Mouse (Mus musculus) cerebellum, adult 11 months (tissue): ENCODE data around the gene Gns.
"Not testable (repeated sequence)": the region's sequence is repeated elsewhere in the genome, so short reads cannot be mapped to it uniquely, and the experiment has no call there.

ENCODE experiments used
- DNase-seq: peaks from one replicate; pipeline ENCODE4 v3.0.0; 2022

Gene Gns

DNA sequence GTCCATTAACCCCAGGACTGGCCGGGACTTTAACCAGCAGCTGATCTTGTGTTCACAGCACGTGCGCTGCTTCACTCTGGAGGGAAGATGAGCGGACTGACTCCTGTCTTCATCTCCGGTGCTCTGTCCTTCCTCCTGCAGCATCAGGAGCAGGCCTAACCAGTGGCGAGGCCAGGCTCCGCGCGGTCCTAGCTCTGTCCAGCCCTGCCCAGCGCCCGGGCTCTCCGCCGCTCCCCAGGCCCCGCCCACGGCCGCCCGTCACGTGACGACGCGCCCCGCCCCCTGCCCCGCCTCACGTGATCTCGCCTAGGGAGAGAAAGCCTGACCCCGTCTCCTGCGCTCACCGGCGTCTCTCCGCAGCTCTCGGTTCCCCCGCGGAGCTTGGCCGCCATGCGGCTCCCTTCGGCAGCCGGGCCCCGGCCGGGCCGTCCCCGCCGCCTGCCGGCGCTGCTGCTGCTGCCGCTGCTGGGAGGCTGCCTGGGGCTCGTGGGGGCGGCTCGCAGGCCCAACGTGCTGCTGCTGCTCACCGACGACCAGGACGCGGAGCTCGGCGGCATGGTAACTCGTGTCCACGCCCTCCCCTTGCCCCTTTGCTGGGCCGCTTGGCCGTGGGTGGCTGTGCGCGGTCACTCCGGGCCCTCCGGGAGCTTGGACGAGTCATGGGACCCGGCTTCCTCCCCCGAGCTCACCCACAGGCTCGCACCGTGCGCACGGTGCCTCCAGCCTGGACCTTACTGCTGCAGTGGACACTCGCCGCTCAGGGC lies at the start of gene Gns:
Gene Gns, plus strand, starts transcription at position 290 of the 764 bp plus-strand sequence.
- DNase-seq: peak; percentile 80

GRCm38 (mm10) chr10:121315321-121316283 lies 49.3 kb upstream of the Gns start:
- no peak for DNase-seq

DNA sequence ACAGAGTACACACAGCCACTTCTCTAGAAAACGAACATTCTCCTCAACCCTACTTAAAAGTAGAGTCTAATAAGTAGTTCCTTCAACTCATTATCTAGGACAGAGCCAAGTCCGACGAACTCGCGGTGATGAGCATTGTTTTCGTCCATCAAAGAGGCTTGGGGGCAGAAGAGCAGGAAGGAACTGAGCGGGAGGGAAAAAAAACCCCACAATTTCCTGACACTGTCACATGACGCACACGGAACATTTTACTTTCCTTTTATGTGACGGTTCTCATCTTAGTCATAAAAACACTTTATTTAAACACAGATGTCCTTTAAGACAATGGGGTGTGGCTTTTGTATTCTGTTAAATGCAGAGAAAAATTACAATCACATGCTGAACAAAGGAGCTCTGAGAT lies 48.5 kb upstream of the Gns start:
- no peak for DNase-seq

GRCm38 (mm10) chr10:121318397-121318950 lies 46.4 kb upstream of the Gns start:
- DNase-seq: no peak

DNA sequence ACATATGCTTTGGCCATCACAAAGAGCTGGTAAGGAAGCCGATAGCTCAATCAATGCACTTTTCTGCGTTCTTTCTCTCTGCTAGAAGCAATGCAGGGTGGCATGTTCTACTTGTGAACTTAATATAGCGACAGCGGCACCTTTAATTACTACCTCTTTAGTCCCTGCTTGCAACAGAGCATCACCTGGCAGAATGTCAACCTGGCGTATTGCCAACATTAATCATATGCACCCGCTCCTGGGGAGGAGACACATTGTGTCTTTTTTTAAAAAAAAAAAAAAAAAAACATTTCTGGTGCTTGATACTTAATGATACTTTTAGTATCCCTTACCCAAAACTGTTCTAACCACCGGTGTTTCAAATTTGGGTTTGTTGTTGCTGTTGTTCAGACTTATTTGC lies 41.4 kb upstream of the Gns start:
- DNase-seq: no peak

DNA sequence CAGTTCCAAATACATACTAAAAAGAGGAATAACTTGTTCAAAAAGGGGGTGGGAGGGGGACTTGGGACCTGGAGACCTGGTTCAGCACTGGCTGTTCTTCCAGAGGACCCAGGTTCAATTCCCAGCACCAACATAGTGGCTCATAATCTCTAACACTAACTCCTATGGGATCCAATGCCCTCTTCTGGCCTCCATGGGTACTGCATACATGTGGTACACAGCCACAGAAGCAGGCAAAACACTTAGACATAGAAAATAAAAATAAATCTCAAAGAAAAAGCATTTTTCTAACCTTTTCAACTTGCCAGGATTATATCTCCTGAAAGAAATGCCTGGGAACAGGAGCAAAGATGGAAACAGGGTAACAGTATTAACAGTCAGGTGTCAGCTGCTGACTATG lies 38.7 kb upstream of the Gns start:
- DNase-seq: no peak

DNA sequence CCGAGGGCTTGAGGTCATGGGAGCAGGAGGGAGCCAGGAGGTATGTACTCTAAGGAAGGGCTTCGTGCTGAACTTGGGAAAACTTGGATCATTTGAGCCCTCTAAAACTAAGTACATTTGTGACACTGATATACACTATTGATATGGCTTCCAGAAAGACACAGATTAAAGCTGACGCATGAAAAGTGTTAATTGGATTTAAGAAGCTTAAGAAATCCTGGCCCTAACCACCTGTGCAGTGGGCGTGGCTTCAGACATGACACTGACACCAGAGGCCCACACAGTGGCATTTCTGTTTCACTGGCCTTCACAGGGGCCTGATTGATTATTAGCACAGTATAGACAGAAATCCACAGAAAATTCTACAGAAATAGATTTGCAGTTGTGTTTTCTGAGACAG lies 35.3 kb upstream of the Gns start:
- no peak for DNase-seq

DNA sequence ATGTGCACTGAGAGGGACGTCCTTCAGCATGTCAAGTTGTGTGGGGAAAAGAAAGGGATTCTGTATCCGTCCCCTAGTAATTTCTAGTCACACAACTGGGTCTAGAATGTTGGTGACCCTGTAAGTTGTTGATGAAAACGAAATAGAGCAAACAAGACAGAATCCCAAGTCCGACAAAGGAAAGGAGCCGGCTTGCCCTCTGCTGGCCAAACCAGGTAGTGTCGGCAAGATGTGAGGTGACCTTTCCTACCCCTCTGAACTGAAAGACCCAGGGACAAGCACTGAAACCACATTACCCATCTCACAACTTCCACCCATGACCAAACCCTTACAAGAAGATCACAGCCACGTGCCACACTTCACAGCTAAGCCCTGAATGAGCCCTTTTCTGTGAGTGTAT lies 34.0 kb upstream of the Gns start:
- peak; percentile 57 for DNase-seq

DNA sequence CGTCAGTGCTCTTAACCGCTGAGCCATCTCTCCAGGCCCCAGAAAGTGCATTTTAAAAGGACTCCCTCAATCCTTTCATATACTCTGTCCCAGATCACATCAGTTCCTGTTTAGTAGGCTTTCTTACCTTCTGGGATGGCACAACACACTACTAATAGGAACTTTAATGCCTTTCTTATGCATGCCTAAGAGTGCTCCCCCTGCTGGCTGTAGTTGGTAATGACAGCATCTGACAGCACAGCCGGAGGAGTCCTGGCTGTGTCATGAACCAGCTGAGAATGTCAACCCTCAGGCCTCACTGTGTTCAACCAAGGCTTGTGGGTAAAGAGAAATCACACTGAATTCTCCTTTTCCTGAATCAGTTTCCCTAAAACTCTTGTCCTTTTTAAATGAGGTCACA lies 30.3 kb upstream of the Gns start:
- DNase-seq: peak; percentile 48

DNA sequence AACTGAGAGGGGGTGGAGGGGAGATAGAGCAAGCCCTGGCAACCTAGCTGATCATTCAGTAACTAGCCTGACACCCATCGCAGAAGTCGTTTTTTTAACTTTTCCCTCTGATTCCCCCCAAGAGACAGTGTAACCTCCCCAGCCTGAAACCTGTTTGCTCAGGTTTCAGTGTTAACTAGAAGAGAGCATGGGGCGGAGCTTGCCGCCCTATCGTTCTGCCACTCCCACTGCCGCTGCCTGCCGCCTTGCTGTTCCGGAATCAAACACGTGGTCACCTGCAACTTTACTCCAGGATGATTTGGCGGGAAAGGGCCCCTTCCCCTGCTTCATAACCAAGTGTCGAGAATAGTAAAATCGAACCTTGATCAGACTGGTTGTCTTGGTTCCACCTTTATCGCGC lies 28.4 kb upstream of the Gns start:
- not testable (repeated sequence) for DNase-seq

DNA sequence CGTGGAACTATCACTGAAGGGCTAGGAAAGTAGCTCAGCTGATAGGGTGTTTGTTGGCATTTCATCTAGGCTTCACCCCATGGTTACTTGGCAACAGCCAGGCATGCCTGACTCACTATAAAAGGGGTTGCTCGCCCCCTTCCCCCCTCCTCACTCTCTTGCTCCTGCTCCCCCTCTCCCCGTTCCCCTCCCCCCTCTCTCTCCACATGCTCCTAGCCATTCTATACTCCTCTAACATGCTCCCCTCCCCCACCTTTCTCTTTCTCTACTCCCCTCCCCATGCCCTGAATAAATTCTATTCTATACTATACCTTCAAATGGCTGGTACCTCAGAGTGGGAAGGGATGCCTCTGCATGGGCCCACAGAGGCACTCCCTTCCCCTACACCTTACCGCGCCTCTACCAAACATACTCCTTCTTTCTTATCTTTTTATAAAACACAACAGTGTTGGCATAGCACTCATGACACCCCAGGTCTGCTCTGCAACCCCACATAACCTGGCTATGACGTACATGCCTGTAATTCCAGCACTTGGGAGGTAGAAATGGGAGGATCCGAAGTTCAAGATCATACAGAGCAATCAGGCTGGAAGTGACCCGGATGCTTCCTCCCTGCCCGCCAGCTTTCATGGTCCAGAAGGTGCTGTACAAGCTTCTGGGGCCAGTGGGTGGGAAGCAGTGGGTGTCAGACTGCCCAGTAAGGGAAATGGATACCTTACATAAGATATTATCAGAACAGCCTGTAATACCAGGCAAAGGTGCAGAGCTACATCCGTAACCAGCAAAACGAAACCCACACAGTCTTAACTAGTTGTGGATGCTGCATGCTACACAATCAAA lies 23.9 kb upstream of the Gns start:
- no peak for DNase-seq

GRCm38 (mm10) chr10:121342260-121342659 lies 22.6 kb upstream of the Gns start:
- DNase-seq: no peak

- DNase-seq: no peak
Observed at GRCm38 (mm10) chr10:121343867-121344266, 21.0 kb upstream of the Gns start.

- no peak for DNase-seq
Observed at GRCm38 (mm10) chr10:121349244-121349643, 15.6 kb upstream of the Gns start.

DNA sequence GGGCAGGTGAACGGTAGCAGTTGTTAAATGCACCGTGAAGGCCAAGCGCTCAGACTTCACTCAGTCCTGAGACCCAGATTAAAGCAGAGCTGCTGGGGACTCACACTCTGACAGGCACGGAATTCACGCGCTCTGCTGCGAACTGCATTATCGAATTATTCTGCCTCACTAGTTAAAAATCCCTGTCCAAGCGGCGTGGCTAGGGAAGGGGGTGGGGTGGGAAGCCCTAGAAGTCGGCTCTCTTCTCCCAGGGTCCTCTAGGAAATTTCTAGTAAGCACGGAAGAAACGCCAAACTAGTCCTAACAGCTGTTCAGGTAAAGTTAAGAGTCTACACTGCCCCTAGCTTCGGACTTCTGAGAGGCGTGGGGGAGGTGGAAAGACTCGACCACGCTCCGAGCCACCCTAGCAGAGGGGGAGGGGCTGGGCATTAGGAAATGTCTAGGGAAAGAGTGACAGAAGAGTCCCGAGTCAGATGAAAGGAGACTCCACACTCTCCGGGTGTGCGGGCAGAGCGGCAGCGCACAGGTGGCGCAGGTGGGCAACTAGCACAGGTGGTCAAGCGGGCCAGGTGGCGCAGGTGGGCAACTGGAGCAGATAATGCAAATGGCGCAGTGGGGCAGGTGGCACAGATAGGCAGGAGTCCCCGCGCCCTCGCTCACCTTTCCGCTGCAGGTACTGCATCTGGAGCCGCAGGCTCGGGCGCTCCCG lies 14.4 kb upstream of the Gns start:
- DNase-seq: no peak

DNA sequence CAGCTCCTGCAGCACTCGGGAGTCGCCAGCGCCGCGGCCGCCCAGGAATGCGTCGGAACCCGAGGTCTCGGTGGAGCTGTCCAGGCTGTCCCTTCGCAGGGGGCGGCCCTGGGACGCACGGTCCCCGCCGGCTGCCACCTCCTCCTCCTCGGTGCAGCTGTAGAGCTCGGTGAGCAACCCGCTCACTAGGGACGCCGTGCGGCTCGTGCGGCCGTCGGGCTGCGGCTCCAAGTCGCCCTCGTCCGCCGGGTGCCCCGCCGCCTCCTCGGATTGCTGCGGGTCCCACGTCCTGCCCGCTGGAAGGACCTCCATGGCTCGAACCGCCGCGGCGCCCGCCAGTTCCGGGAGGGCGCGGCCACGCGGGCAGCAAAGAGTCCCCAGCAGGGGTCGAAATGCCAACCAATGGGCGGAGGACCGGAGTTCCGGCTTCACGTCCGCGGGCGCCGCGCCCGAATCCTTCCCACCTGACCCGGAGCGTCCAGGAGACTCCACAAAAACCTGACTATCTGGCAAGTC lies 13.8 kb upstream of the Gns start, which contains the start of gene Tbc1d30:
Gene Tbc1d30, minus strand, starts transcription at position 213 of the 516 bp plus-strand sequence.
- peak; percentile 23 for DNase-seq

- DNase-seq: no peak
Observed at GRCm38 (mm10) chr10:121351692-121352290, 13.1 kb upstream of the Gns start.

DNA sequence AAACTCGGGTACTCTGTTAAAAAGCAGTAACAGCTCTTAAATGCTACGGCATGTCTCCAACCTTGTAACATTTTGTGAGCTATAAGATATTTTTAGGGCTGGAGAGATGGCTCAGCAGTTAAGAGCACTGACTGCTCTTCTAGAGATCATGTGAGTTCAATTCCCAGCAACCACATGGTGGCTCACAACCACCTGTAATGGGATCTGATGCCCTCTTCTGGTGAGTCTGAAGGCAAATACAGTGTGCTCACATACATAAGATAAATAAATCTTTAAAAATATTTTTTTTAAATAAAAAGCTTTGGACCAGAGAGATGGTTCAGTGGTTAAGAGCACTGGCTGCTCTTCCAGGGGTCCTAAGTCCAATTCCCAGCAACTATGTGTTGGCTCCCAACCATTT lies 4.5 kb upstream of the Gns start:
- no peak for DNase-seq

GRCm38 (mm10) chr10:121363201-121363600 lies 1.7 kb upstream of the Gns start:
- DNase-seq: no peak

- peak; percentile 42 for DNase-seq
Observed at GRCm38 (mm10) chr10:121364306-121364705, 584 bp upstream of the Gns start.

- DNase-seq: no peak
Observed at GRCm38 (mm10) chr10:121365781-121366272, 937 bp downstream of the Gns start.
